Mouse (Mus musculus) embryonic stem cell, embryonic (primary cell): Measurements from ENCODE around the gene Gm20547.

Experiments
- CTCF ChIA-PET, 4 experiments: fragments of 300-600 bp in 2 of 4; fragments of 350-600 bp in 2 of 4; sonication (Branson Sonifier 250); formaldehyde crosslinking; loops; one replicate each; lab custom pipeline; 2022; ENCODE audit warnings: inconsistent platforms in 2 of 4; lab: Charles Lee
- POLR2A ChIA-PET, 4 experiments: fragments of 300-600 bp in 2 of 4; fragments of 350-600 bp in 2 of 4; sonication (Branson Sonifier 250); formaldehyde crosslinking; loops; one replicate each; lab custom pipeline; 2022; ENCODE audit warnings: antibody characterized with exemption in 4 of 4, inconsistent platforms in 1 of 4; lab: Charles Lee

Gm20547 gene

GRCm38 (mm10) chr17:34900826-34901225, 19.0 kb upstream of the Gm20547 start:
- POLR2A ChIA-PET, result interaction anchor here in 3 of 4 experiments (0.8 to 8.4 kb wide), 5 partner anchors 8 to 52 kb away, joined by 3 to 93 read pairs (median 3); partner anchors contain the start of gene Gm20547 (in 1 of the 3)
- CTCF ChIA-PET, result interaction anchor here in 2 of 4 experiments (0.6 to 1.5 kb wide), 3 partner anchors 9 to 86 kb away, joined by 3 to 5 read pairs (median 5); no protein-coding TSS in a partner anchor

DNA sequence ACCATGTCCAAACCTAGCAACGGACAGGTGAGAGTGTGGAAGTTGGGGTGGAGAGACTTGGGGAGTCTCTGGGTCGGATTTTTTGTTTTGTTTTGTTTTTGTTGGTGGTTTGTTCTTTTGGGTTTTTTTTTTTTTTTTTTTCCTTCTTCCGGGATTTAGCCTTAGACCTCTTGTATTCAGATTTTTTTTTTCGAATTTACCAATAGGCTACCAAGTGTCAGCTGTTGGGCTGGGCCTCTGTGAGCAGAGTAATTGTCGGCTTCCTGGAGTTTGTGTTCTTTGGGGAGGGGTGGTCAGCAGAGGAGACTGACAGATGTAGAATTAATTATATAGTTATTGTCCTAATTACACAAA, 18.0 kb upstream of the Gm20547 start:
- ChIA-PET CTCF (interaction anchor here in 2 of 4 experiments (0.6 kb wide), 2 partner anchors 39 to 43 kb away, joined by 5 to 6 read pairs; no protein-coding TSS in a partner anchor), POLR2A (interaction anchor here in 3 of 4 experiments (0.6 to 8.4 kb wide), 13 partner anchors 9 to 1511 kb away, joined by 3 to 93 read pairs (median 4); partner anchors contain the start of genes Gm20547 (in 1 of the 3), H2-DMa (in 1 of the 3), Lsm2 (in 1 of the 3) and Neu1 (in 1 of the 3))

DNA sequence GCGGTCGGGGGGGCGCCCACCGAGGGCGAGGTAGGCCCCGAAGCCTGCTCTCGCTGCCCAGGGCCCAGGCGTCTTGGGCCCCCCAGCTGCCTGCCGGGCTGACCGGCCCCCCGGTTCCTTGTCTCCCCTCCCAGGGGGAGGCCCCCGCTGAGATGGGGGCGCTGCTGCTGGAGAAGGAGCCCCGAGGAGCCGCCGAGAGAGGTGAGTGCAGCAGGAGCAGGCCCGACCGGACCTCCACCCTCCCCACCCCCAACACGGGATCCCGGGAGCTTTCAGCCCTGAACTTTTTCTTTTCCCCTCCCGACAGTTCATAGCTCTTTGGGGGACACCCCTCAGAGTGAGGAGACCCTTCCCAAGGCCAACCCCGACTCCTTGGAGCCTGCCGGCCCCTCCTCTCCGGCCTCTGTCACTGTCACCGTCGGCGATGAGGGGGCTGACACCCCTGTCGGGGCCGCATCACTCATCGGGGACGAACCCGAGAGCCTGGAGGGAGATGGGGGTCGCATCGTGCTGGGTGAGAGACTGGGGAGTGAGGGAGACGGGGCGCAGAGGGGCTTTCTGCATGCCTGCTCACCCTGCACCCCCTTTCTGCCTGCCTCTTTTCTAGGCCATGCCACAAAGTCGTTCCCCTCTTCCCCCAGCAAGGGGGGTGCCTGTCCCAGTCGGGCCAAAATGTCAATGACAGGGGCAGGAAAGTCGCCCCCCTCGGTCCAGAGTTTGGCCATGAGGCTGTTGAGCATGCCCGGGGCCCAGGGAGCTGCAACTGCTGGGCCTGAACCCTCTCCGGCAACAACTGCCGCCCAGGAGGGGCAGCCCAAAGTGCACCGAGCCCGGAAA, 17.4 kb upstream of the Gm20547 start:
- POLR2A ChIA-PET, result interaction anchor here in 3 of 4 experiments (0.6 to 8.4 kb wide), 17 partner anchors 10 to 780 kb away, joined by 3 to 93 read pairs (median 4); partner anchors contain the start of genes Gm20547 (in 1 of the 3), H2-DMa (in 1 of the 3), Lsm2 (in 1 of the 3) and Neu1 (in 1 of the 3)
- CTCF ChIA-PET, result interaction anchor here in 2 of 4 experiments (0.6 to 1.6 kb wide), 5 partner anchors 10 to 189 kb away, joined by 3 to 5 read pairs (median 4); partner anchors contain the start of gene Neu1 (in 1 of the 2)

GRCm38 (mm10) chr17:34898706-34899052, 16.8 kb upstream of the Gm20547 start:
- CTCF ChIA-PET, result interaction anchor here in 2 of 4 experiments (0.5 to 2.3 kb wide), 7 partner anchors 11 to 190 kb away, joined by 3 to 6 read pairs (median 4); partner anchors contain the start of gene Neu1 (in 1 of the 2)
- POLR2A ChIA-PET, result interaction anchor here in 3 of 4 experiments (0.6 to 8.4 kb wide), 22 partner anchors 7 to 780 kb away, joined by 3 to 93 read pairs (median 4); partner anchors contain the start of genes Gm20547 (in 2 of the 3), H2-DMa (in 1 of the 3), Neu1 (in 1 of the 3) and Prrc2a (in 1 of the 3)

- ChIA-PET CTCF (interaction anchor here in 2 of 4 experiments (0.5 to 2.3 kb wide), 9 partner anchors 9 to 190 kb away, joined by 3 to 10 read pairs (median 4); partner anchors contain the start of gene Neu1 (in 1 of the 2)), POLR2A (interaction anchor here (0.5 to 8.4 kb wide), 26 partner anchors 7 to 778 kb away, joined by 3 to 93 read pairs (median 4); partner anchors contain the start of genes Gm20547 (in 2 of the 4), Neu1 (in 1 of the 4), Prrc2a (in 1 of the 4) and Skiv2l (in 1 of the 4))
Measured at GRCm38 (mm10) chr17:34898160-34898586, 16.3 kb upstream of the Gm20547 start, which contains the start of the genes C2 and Ehmt2. TSS of gene C2 (minus strand) at chr17:34898265. TSS of gene Ehmt2 (plus strand) at chr17:34898469.

GRCm38 (mm10) chr17:34897373-34898159, 15.7 kb upstream of the Gm20547 start:
- POLR2A ChIA-PET, result interaction anchor here (0.5 to 8.4 kb wide), 20 partner anchors 8 to 778 kb away, joined by 3 to 93 read pairs (median 4); partner anchors contain the start of genes Gm20547 (in 1 of the 4), Hspa1a (in 1 of the 4), Hspa1l (in 1 of the 4) and Neu1 (in 1 of the 4)
- CTCF ChIA-PET, result interaction anchor here in 2 of 4 experiments (0.9 to 2.3 kb wide), 6 partner anchors 10 to 55 kb away, joined by 3 to 10 read pairs (median 5); partner anchors contain the start of gene Neu1 (in 1 of the 2)

DNA sequence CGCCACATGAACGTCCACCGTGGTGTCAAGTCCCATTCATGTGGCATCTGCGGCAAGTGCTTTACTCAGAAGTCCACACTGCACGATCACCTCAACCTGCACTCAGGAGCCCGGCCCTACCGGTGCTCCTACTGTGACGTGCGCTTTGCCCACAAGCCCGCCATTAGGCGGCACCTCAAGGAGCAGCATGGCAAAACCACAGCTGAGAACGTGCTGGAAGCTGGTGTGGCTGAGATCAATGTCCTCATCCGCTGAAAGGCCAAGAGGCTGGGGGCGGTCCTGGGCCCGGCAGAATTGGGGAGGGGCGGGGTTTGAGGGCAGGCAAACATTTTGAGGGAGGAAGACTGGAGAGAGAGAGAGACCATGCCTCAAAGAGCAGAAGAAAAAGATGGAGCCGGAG, 14.5 kb upstream of the Gm20547 start:
- ChIA-PET CTCF (interaction anchor here in 3 of 4 experiments (0.6 to 2.3 kb wide), 4 partner anchors 15 to 555 kb away, joined by 3 to 10 read pairs (median 6); no protein-coding TSS in a partner anchor), POLR2A (interaction anchor here (0.6 to 8.4 kb wide), 20 partner anchors 9 to 1049 kb away, joined by 3 to 93 read pairs (median 5); partner anchors contain the start of genes H2-DMa (in 1 of the 4), Hspa1a (in 1 of the 4), Hspa1l (in 1 of the 4) and Vars (in 1 of the 4))

DNA sequence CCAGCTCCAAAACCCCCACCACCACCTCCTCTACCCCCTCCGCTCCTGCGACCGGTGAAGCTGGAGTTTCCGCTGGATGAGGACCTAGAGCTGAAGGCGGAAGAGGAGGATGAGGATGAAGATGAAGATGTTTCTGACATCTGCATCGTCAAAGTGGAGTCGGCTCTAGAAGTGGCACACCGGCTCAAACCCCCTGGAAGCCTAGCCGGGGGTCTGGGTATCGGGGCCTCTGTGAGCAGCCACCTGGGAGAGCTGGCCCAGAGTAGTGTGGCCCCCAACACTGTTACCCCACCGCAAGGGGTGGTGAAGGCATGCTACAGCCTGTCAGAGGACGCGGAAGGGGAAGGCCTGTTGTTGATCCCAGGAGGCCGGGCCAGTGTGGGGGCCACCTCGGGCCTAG, 13.9 kb upstream of the Gm20547 start:
- POLR2A ChIA-PET, result interaction anchor here (0.6 to 8.4 kb wide), 21 partner anchors 8 to 1049 kb away, joined by 3 to 93 read pairs (median 4); partner anchors contain the start of genes Atf6b (in 1 of the 4), H2-DMa (in 1 of the 4), Hspa1a (in 1 of the 4) and Hspa1l (in 1 of the 4)
- CTCF ChIA-PET, result interaction anchor here in 1 of 4 experiments (1.9 kb wide), 1 partner anchor 271 kb away, joined by 5 read pairs; no protein-coding TSS in a partner anchor

GRCm38 (mm10) chr17:34894801-34895530, 13.1 kb upstream of the Gm20547 start:
- ChIA-PET POLR2A (interaction anchor here in 3 of 4 experiments (0.6 to 8.4 kb wide), 20 partner anchors 8 to 248 kb away, joined by 3 to 93 read pairs (median 4); partner anchors contain the start of genes Atf6b (in 1 of the 3), Neu1 (in 1 of the 3) and Slc44a4 (in 1 of the 3)), CTCF (interaction anchor here in 1 of 4 experiments (1.0 to 2.1 kb wide), 5 partner anchors 8 to 271 kb away, joined by 3 to 10 read pairs (median 5); partner anchors contain the start of gene Slc44a4)

- POLR2A ChIA-PET, result interaction anchor here (0.6 to 8.4 kb wide), 27 partner anchors 8 to 601 kb away, joined by 3 to 93 read pairs (median 4); partner anchors contain the start of genes H2-Q2 (in 1 of the 4), Neu1 (in 1 of the 4) and Zbtb12 (in 1 of the 4)
- CTCF ChIA-PET, result interaction anchor here in 3 of 4 experiments (0.5 to 2.1 kb wide), 11 partner anchors 9 to 1149 kb away, joined by 3 to 10 read pairs (median 4); partner anchors contain the start of gene Slc44a4 (in 1 of the 3)
Measured at GRCm38 (mm10) chr17:34894074-34894597, 12.3 kb upstream of the Gm20547 start.

GRCm38 (mm10) chr17:34893072-34893824, 11.4 kb upstream of the Gm20547 start:
- ChIA-PET CTCF (interaction anchor here in 3 of 4 experiments (0.6 to 2.1 kb wide), 13 partner anchors 8 to 361 kb away, joined by 3 to 10 read pairs (median 4); no protein-coding TSS in a partner anchor), POLR2A (interaction anchor here (0.6 to 8.4 kb wide), 33 partner anchors 9 to 449 kb away, joined by 3 to 93 read pairs (median 4); partner anchors contain the start of genes Neu1 (in 2 of the 4), H2-Q2 (in 1 of the 4), Nelfe (in 1 of the 4) and Skiv2l (in 1 of the 4))

GRCm38 (mm10) chr17:34891377-34891776, 9.5 kb upstream of the Gm20547 start:
- ChIA-PET CTCF (interaction anchor here (0.5 to 3.0 kb wide), 23 partner anchors 8 to 770 kb away, joined by 3 to 23 read pairs (median 4); partner anchors contain the start of genes Gm20547 (in 1 of the 4), Neu1 (in 1 of the 4) and Zbtb12 (in 1 of the 4)), POLR2A (interaction anchor here in 3 of 4 experiments (0.7 to 3.0 kb wide), 27 partner anchors 9 to 350 kb away, joined by 3 to 25 read pairs (median 4); partner anchors contain the start of genes Zbtb12 (in 2 of the 3), Ddx39b (in 1 of the 3), Dxo (in 1 of the 3) and Gm20547 (in 1 of the 3))

- ChIA-PET POLR2A (interaction anchor here in 3 of 4 experiments (0.5 to 3.0 kb wide), 16 partner anchors 9 to 109 kb away, joined by 3 to 25 read pairs (median 4); partner anchors contain the start of genes Zbtb12 (in 3 of the 3), Gm20547 (in 1 of the 3) and Neu1 (in 1 of the 3)), CTCF (interaction anchor here in 1 of 4 experiments (1.0 to 3.0 kb wide), 3 partner anchors 11 to 21 kb away, joined by 6 to 23 read pairs (median 13); partner anchors contain the start of gene Zbtb12)
Measured at GRCm38 (mm10) chr17:34890074-34890743, 8.4 kb upstream of the Gm20547 start.
